26 mouse cellular contexts compared by ENCODE assay signal in genomic region chr5:142799259-142799658, GRCm38 (mm10). TPM values are rescaled to one million over a fixed set of nuclear protein-coding genes. Genes with fewer than 3 reads are reported as not detected.
DNase-seq lines count a peak whose midpoint lies in the region; ATAC-seq and TF ChIP-seq lines count a peak whose summit lies in the region.
"Had no signal": no experiment of that assay in that cellular context is flagged by ENCODE, and none has a peak within 500 bp of the region (broad histone marks: within the 10 kb centered on the region; RNA-seq: fewer than 3 reads in every experiment).

No protein-coding gene starts in this region.

- no peaks in the 10 kb centered on the region for H3K9me3 ChIP-seq in heart, embryonic 12.5 days (replicated peaks)
- H3K9me3 ChIP-seq in liver, embryonic 12.5 days (replicated peaks) = no peaks in the 10 kb centered on the region
- H3K9me3 ChIP-seq in liver, postnatal 0 days (ENCODE audit: low read length) = no peaks in the 10 kb centered on the region
- H3K9me3 ChIP-seq in liver, embryonic 14.5 days (ENCODE audit: control insufficient read depth, low read length) = no peaks in the 10 kb centered on the region
- H3K9me3 ChIP-seq: hindbrain, embryonic 15.5 days; limb, embryonic 15.5 days had no signal

- TF ChIP-seq CTCF in liver, postnatal 0 days (IDR thresholded peaks at IDR 0.05; ENCODE audit: low read depth) = no peak
- TF ChIP-seq CTCF in liver, embryonic 14.5 days (IDR thresholded peaks at IDR 0.05; ENCODE audit: low read depth) = no peak

- no peak for DNase-seq in heart, adult 9 months (ENCODE audit: low spot score in 2 of 2)
- DNase-seq in liver, postnatal 0 days = no peak
- peak; percentile 79 for DNase-seq in R1 (ENCODE audit: low read depth, low spot score)
- DNase-seq in liver, embryonic 14.5 days (ENCODE audit: low read depth in 3 of 3, low spot score in 3 of 3) = no peak
- DNase-seq in adrenal gland, postnatal 10 days = no peak
- no peak for DNase-seq in left cerebral cortex, adult 18-20 months (ENCODE audit: low spot score in 2 of 2)
- DNase-seq: cerebellum, adult 11-12 months; cerebellum, postnatal 10 days; gastrocnemius, postnatal 25 days; heart, adult 18-20 months; kidney, adult 9 months; kidney, postnatal 14 days; right cerebral cortex, adult 18-20 months; right cerebral cortex, postnatal 4 days; thymus, postnatal 14 days had no signal

- no peak overlapping the region for H3K4me2 ChIP-seq in heart, embryonic 12.5 days
- peak overlapping the region; percentile 71 for H3K4me2 ChIP-seq in liver, embryonic 12.5 days
- no peak overlapping the region for H3K4me2 ChIP-seq in liver, postnatal 0 days (ENCODE audit: low read depth, low read length)
- peak overlapping the region; percentile 77 for H3K4me2 ChIP-seq in liver, embryonic 14.5 days (ENCODE audit: low read depth)
- H3K4me2 ChIP-seq: hindbrain, embryonic 15.5 days; limb, embryonic 15.5 days had no signal

- peaks cover 91% of the 10 kb centered on the region for H3K4me1 ChIP-seq in heart, embryonic 12.5 days (replicated peaks)
- peaks cover 88% of the 10 kb centered on the region for H3K4me1 ChIP-seq in liver, embryonic 12.5 days
- H3K4me1 ChIP-seq in liver, postnatal 0 days (ENCODE audit: insufficient read depth) = peaks cover 22% of the 10 kb centered on the region
- peaks cover 50 to 53% of the 10 kb centered on the region in 2 experiments for H3K4me1 ChIP-seq in liver, embryonic 14.5 days (replicated peaks; ENCODE audit: control insufficient read depth in 2 of 2, insufficient read depth in 2 of 2, low read length in 1 of 2)

- H3K27ac ChIP-seq in heart, embryonic 12.5 days (ENCODE audit: poor library complexity, severe bottlenecking) = peak overlapping the region; percentile 73; the same call in 1 of the 2 replicates
- H3K27ac ChIP-seq in liver, embryonic 12.5 days = peak overlapping the region; percentile 21; the same call in 1 of the 2 replicates
- H3K27ac ChIP-seq in liver, postnatal 0 days (ENCODE audit: low read depth) = no peak overlapping the region
- no peak overlapping the region for H3K27ac ChIP-seq in liver, embryonic 14.5 days
- H3K27ac ChIP-seq: hindbrain, embryonic 15.5 days; layer of hippocampus, adult 2 months; midbrain, embryonic 10.5 days had no signal

- no peak overlapping the region for H3K4me3 ChIP-seq in heart, embryonic 12.5 days
- H3K4me3 ChIP-seq in liver, embryonic 12.5 days = peak overlapping the region; percentile 50
- H3K4me3 ChIP-seq in liver, postnatal 0 days (ENCODE audit: low read depth, low read length) = no peak overlapping the region
- peak overlapping the region; percentile 43 to 55; a peak in 3 of 4 replicates for H3K4me3 ChIP-seq in liver, embryonic 14.5 days (ENCODE audit: insufficient read depth in 1 of 2, low read depth in 2 of 2, low read length in 2 of 2)
- H3K4me3 ChIP-seq: hindbrain, embryonic 15.5 days; layer of hippocampus, adult 2 months; limb, embryonic 15.5 days; midbrain, embryonic 10.5 days; myocyte had no signal

- no peak overlapping the region for H3K9ac ChIP-seq in heart, embryonic 12.5 days
- peak overlapping the region; percentile 66 for H3K9ac ChIP-seq in liver, embryonic 12.5 days
- H3K9ac ChIP-seq in liver, postnatal 0 days (replicated peaks) = no peak overlapping the region
- H3K9ac ChIP-seq in liver, embryonic 14.5 days (replicated peaks) = peak overlapping the region; percentile 63
- H3K9ac ChIP-seq: hindbrain, embryonic 15.5 days; limb, embryonic 15.5 days had no signal

- H3K27me3 ChIP-seq in heart, embryonic 12.5 days (replicated peaks) = no peaks in the 10 kb centered on the region
- H3K27me3 ChIP-seq in liver, embryonic 12.5 days (replicated peaks) = no peaks in the 10 kb centered on the region
- no peaks in the 10 kb centered on the region for H3K27me3 ChIP-seq in liver, postnatal 0 days (ENCODE audit: insufficient read depth, low read length)
- no peaks in the 10 kb centered on the region for H3K27me3 ChIP-seq in liver, embryonic 14.5 days (ENCODE audit: control insufficient read depth, insufficient read depth, low read length)
- H3K27me3 ChIP-seq: hindbrain, embryonic 15.5 days; limb, embryonic 15.5 days had no signal

- H3K36me3 ChIP-seq in heart, embryonic 12.5 days = peaks cover 6% of the 10 kb centered on the region; the same call in 1 of the 2 replicates
- no peaks in the 10 kb centered on the region for H3K36me3 ChIP-seq in liver, embryonic 12.5 days
- no peaks in the 10 kb centered on the region for H3K36me3 ChIP-seq in liver, postnatal 0 days (replicated peaks; ENCODE audit: insufficient read depth, low read length)
- no peaks in the 10 kb centered on the region for H3K36me3 ChIP-seq in liver, embryonic 14.5 days (replicated peaks; ENCODE audit: control insufficient read depth, insufficient read depth, low read depth)
- H3K36me3 ChIP-seq: hindbrain, embryonic 15.5 days had no signal

- 76% methylated on average over 4 of the region's 4 CpGs for WGBS in heart, embryonic 12.5 days
- 80% methylated on average over 4 of the region's 4 CpGs for WGBS in liver, embryonic 12.5 days (ENCODE audit: insufficient replicate concordance)
- 76% methylated on average over 4 of the region's 4 CpGs for WGBS in liver, postnatal 0 days (ENCODE audit: insufficient replicate concordance)
- WGBS in liver, embryonic 14.5 days (ENCODE audit: insufficient replicate concordance) = 69% methylated on average over 4 of the region's 4 CpGs

- no peak for TF ChIP-seq EP300 in liver, postnatal 0 days (IDR thresholded peaks at IDR 0.05; ENCODE audit: low read depth)
- no peak for TF ChIP-seq EP300 in liver, embryonic 14.5 days (IDR thresholded peaks at IDR 0.05; ENCODE audit: low read depth)

- ATAC-seq in heart, embryonic 12.5 days (ENCODE audit: insufficient number of reproducible peaks, low FRiP score) = no peak
- no peak for ATAC-seq in liver, embryonic 12.5 days
- no peak for ATAC-seq in liver, postnatal 0 days
- no peak for ATAC-seq in liver, embryonic 14.5 days (ENCODE audit: insufficient read depth)
- ATAC-seq: forebrain, embryonic 14.5 days; intestine, embryonic 16.5 days; lung, postnatal 0 days; midbrain, embryonic 16.5 days had no signal

RNA-seq across cellular contexts. Expression of gene Tnrc18, which starts 18.2 kb away (rescaled TPM):
- 31.7 and 34.7 TPM in 2 replicates for polyA plus RNA-seq in heart, embryonic 12.5 days (2016; fragmentation: Nextera tagmentation; extraction: Ambion mirVana)
- 8.8 and 8.9 TPM in 2 replicates for polyA plus RNA-seq in liver, embryonic 12.5 days (2016; fragmentation: Nextera tagmentation; extraction: Ambion mirVana)
- 2.9 and 4.0 TPM in 2 replicates for polyA plus RNA-seq in liver, postnatal 0 days (2015; fragmentation: Nextera tagmentation; extraction: Ambion mirVana)
- 2.3 and 2.8 TPM in 2 replicates for polyA plus RNA-seq in liver, embryonic 14.5 days (2012; rRNA removed)
- 2.9 and 3.4 TPM in 2 replicates for polyA plus RNA-seq in liver, embryonic 14.5 days (2014; fragmentation: Nextera tagmentation; extraction: Ambion mirVana)
- total RNA-seq in adrenal gland, postnatal 10 days (2021) = 10 to 100 TPM; 77.5 to 98.6 TPM
- 100 to 1,000 TPM; 116 to 122 TPM for total RNA-seq in left cerebral cortex, adult 18-20 months (2021)

Comparison
In these comparisons a context has a peak if more than half of its experiments do, and no peak if none do; other contexts are left out.
1. H3K27ac ChIP-seq: peak in heart, embryonic 12.5 days (single experiment) and liver, embryonic 12.5 days (single experiment); none in liver, postnatal 0 days (single experiment) and liver, embryonic 14.5 days (single experiment).
2. H3K4me2 ChIP-seq: peak in liver, embryonic 12.5 days (single experiment) and liver, embryonic 14.5 days (single experiment); none in heart, embryonic 12.5 days (single experiment) and liver, postnatal 0 days (single experiment).
3. H3K4me3 ChIP-seq: peak in liver, embryonic 12.5 days (single experiment) and liver, embryonic 14.5 days (2 of 2); none in heart, embryonic 12.5 days (single experiment) and liver, postnatal 0 days (single experiment).
4. H3K9ac ChIP-seq: peak in liver, embryonic 12.5 days (single experiment) and liver, embryonic 14.5 days (single experiment); none in heart, embryonic 12.5 days (single experiment) and liver, postnatal 0 days (single experiment).